Comparison of ENCODE assay signal across 8 mouse cellular contexts in the genomic region with DNA sequence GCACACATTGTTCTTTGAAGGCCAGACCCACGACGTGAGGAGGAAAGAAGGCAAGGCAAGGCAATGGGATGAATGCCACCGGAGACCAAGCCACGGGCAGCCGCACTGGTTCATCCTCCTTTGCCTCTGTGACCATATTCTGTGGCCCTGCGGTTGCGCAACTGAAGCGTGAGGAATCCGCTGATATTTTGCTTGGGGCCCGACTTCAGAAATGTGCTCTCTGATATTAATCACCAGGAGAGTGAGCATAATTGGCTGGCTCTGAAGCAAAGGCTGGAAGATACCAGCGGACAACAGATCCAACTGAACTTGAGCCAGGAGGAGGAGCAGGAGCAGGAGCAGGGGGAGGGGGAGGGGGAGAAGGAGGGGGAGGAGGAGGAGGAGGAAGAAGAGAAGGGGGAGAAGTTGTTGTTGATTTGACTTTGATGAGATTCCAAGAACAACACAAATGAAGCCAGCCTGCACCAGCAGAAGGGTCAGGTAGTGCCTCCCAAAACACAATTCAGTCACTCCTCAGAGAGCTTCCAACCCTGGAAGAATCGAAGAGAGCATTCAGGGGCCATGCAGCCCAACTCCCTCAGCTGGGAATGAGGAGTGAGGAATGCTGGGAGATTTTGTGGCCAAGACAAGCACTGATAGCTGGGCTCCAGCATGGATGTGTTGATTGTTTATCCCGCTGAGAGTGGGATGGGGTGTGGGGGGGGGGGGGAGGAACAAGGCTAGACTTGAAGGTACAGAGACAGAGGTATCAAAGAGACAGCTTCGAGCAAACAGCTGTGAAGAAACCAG. TPM values are rescaled to one million over a fixed set of nuclear protein-coding genes. Genes with fewer than 3 reads are reported as not detected.
DNase-seq lines count a peak whose midpoint lies in the region; ATAC-seq and TF ChIP-seq lines count a peak whose summit lies in the region.

No protein-coding gene starts in this region.

- peak; percentile 23 for DNase-seq in liver
- no peak for DNase-seq in liver, postnatal 0 days
- peak; percentile 87 for DNase-seq in adrenal gland, adult 2 months
- peak; percentile 53 for DNase-seq in heart, embryonic 10.5 days (ENCODE audit: low spot score)
- peak; percentile 57 for DNase-seq in lung, postnatal 25 days (ENCODE audit: low spot score)
- no peak for DNase-seq in right cerebral cortex, postnatal 10 days (ENCODE audit: low spot score in 2 of 2)
- no peak for DNase-seq in thymus, postnatal 4 days

- H3K9me3 ChIP-seq in liver, postnatal 0 days (ENCODE audit: low read length) = no peaks in the 10 kb centered on the region
- no peaks in the 10 kb centered on the region for H3K9me3 ChIP-seq in heart, embryonic 10.5 days
- no peaks in the 10 kb centered on the region for H3K9me3 ChIP-seq in midbrain, embryonic 15.5 days

- H3K4me3 ChIP-seq in liver, postnatal 0 days (ENCODE audit: low read depth, low read length) = no peak overlapping the region
- no peak overlapping the region for H3K4me3 ChIP-seq in heart, embryonic 10.5 days
- no peak overlapping the region for H3K4me3 ChIP-seq in midbrain, embryonic 15.5 days

- WGBS in liver, postnatal 0 days (ENCODE audit: insufficient replicate concordance) = 64% methylated on average over 14 of the region's 14 CpGs
- WGBS in heart, embryonic 10.5 days = 64% methylated on average over 14 of the region's 14 CpGs
- 83% methylated on average over 14 of the region's 14 CpGs for WGBS in midbrain, embryonic 15.5 days

- TF ChIP-seq CTCF in liver, postnatal 0 days (IDR thresholded peaks at IDR 0.05; ENCODE audit: low read depth) = no peak

- H3K27ac ChIP-seq in liver, postnatal 0 days (ENCODE audit: low read depth) = no peak overlapping the region
- H3K27ac ChIP-seq in heart, embryonic 10.5 days = peak overlapping the region; percentile 47; the same call in 1 of the 2 replicates
- no peak overlapping the region for H3K27ac ChIP-seq in midbrain, embryonic 15.5 days

- no peak for ATAC-seq in liver, postnatal 0 days
- no peak for ATAC-seq in midbrain, embryonic 15.5 days (replicated peaks)

- no peaks in the 10 kb centered on the region for H3K36me3 ChIP-seq in liver, postnatal 0 days (replicated peaks; ENCODE audit: insufficient read depth, low read length)
- no peaks in the 10 kb centered on the region for H3K36me3 ChIP-seq in heart, embryonic 10.5 days
- no peaks in the 10 kb centered on the region for H3K36me3 ChIP-seq in midbrain, embryonic 15.5 days (replicated peaks)

- H3K27me3 ChIP-seq in liver, postnatal 0 days (ENCODE audit: insufficient read depth, low read length) = no peaks in the 10 kb centered on the region
- no peaks in the 10 kb centered on the region for H3K27me3 ChIP-seq in heart, embryonic 10.5 days (ENCODE audit: insufficient read depth, poor library complexity, severe bottlenecking)
- H3K27me3 ChIP-seq in midbrain, embryonic 15.5 days (replicated peaks) = no peaks in the 10 kb centered on the region

- peaks cover 3% of the 10 kb centered on the region; the same call in 1 of the 2 replicates for H3K4me1 ChIP-seq in liver, postnatal 0 days (ENCODE audit: insufficient read depth)
- H3K4me1 ChIP-seq in heart, embryonic 10.5 days = peaks cover 8% of the 10 kb centered on the region; the same call in 1 of the 2 replicates
- H3K4me1 ChIP-seq in midbrain, embryonic 15.5 days = no peaks in the 10 kb centered on the region

- no peak overlapping the region; the same call in 1 of the 2 replicates for H3K4me2 ChIP-seq in liver, postnatal 0 days (ENCODE audit: low read depth, low read length)
- H3K4me2 ChIP-seq in midbrain, embryonic 15.5 days = no peak overlapping the region

- TF ChIP-seq EP300 in liver, postnatal 0 days (IDR thresholded peaks at IDR 0.05; ENCODE audit: low read depth) = no peak

- H3K9ac ChIP-seq in liver, postnatal 0 days (replicated peaks) = no peak overlapping the region
- H3K9ac ChIP-seq in midbrain, embryonic 15.5 days = no peak overlapping the region

RNA-seq across cellular contexts. Expression of gene Twsg1, which starts 6.2 kb away (rescaled TPM):
- polyA plus RNA-seq in liver, postnatal 0 days (2015; fragmentation: Nextera tagmentation; extraction: Ambion mirVana) = 16.8 and 19.4 TPM in 2 replicates
- total RNA-seq in adrenal gland, adult 2 months (2021) = 100 to 1,000 TPM in 1 of 2 experiments, 10 to 100 TPM in 1; 81.8 to 102 TPM
- polyA plus RNA-seq in adrenal gland, adult 2 months (2012; rRNA removed) = 49.8 and 53.9 TPM in 2 replicates
- polyA plus RNA-seq in heart, embryonic 10.5 days (2016; fragmentation: Nextera tagmentation; extraction: Ambion mirVana) = 74.4 and 79.4 TPM in 2 replicates
- 56.8 and 59.1 TPM in 2 replicates for polyA plus RNA-seq in midbrain, embryonic 15.5 days (2015; fragmentation: Nextera tagmentation; extraction: Ambion mirVana)

Comparison
In these comparisons a context has a peak if more than half of its experiments do, and no peak if none do; other contexts are left out.
1. DNase-seq: peak in liver (single experiment), adrenal gland, adult 2 months (single experiment), heart, embryonic 10.5 days (single experiment) and lung, postnatal 25 days (single experiment); none in liver, postnatal 0 days (single experiment), right cerebral cortex, postnatal 10 days (0 of 2) and thymus, postnatal 4 days (single experiment).